Mouse (Mus musculus) erythroblast, embryonic 14.5 days (primary cell): ENCODE measurements at regions not wholly inside any gene's neighbourhood (a gene's known extent, or its start where the extent isn't known, plus 50 kb on each side); places are given as distances from the start of the nearest gene placed in this dataset.

ENCODE experiments used
- GATA1 ChIP-seq: IDR thresholded peaks from 2 replicates; pipeline ENCODE4 v1.6.1; 2012; ENCODE audit warnings: low read length, inconsistent platforms, mixed read lengths
- TAL1 ChIP-seq: IDR thresholded peaks from 3 replicates; pipeline ENCODE4 v1.6.1; 2012; ENCODE audit warnings: low read length, inconsistent platforms, mixed read lengths

- TF ChIP-seq GATA1 = no peak
- no peak for TF ChIP-seq TAL1
Observed at GRCm38 (mm10) chr5:144664571-144665295, 96.9 kb downstream of the Tmem130 start.
